In the genomic region with DNA sequence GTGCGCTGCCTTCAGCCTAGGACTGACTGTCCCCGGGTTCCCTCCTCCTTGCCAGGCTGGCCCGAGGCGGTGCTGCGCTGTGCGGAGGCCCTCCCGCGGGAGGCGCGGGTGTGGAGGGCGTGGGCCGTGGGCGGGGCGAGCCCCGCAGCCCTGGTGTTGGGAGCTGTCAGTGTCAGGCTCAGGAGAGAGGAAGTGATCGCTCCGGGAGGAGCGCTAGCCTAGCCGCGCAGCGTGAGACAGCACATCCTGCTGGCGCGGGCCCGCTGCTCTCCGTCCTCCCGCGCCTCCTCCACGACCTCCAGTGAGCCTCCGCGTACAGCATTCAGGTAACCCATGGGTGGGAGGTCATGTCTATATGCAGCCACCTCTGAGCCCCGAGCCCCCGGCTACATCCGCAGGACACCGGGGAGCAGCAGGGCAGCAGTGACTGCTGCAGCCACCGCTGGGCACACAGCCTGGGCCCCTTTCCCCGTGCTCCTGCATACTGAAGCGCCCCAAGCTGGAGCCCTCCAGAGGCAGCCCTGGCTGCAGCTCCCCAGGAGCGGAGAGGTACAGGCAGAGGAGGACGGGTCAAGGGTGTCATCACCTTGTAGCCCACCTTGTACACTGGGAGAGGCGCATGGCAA, we compare ENCODE assay signal across 8 mouse cellular contexts. TPM values are rescaled to one million over a fixed set of nuclear protein-coding genes. Genes with fewer than 3 reads are reported as not detected.
DNase-seq lines count a peak whose midpoint lies in the region; ATAC-seq and TF ChIP-seq lines count a peak whose summit lies in the region.

Gene Dync1i1, plus strand, starts transcription at position 29 of the 626 bp plus-strand sequence.

- WGBS in forebrain, embryonic 13.5 days = 0% methylated on average over 33 of the region's 40 CpGs
- 2% methylated on average over 35 of the region's 40 CpGs for WGBS in heart, postnatal 0 days
- 1% methylated on average over 39 of the region's 40 CpGs for WGBS in liver, postnatal 0 days (ENCODE audit: insufficient replicate concordance)

- H3K4me3 ChIP-seq in ES-Bruce4 (ENCODE audit: low read depth, low read length) = peak within 1 kb of the TSS; percentile 36
- H3K4me3 ChIP-seq in forebrain, embryonic 13.5 days = peak within 1 kb of the TSS; percentile 49
- H3K4me3 ChIP-seq in heart, postnatal 0 days (ENCODE audit: low read depth, low read length) = peak within 1 kb of the TSS; percentile 53
- H3K4me3 ChIP-seq in layer of hippocampus, adult 2 months = peak within 1 kb of the TSS; percentile 67
- peak within 1 kb of the TSS; percentile 19; the same call in 1 of the 2 replicates for H3K4me3 ChIP-seq in liver, postnatal 0 days (ENCODE audit: low read depth, low read length)

- no peak for TF ChIP-seq POLR2A in ES-Bruce4 (IDR thresholded peaks at IDR 0.05; ENCODE audit: insufficient read depth, low read length)

- H3K27ac ChIP-seq in ES-Bruce4 (ENCODE audit: insufficient read depth, low read length) = no peak within 1 kb of the TSS
- no peak within 1 kb of the TSS for H3K27ac ChIP-seq in forebrain, embryonic 13.5 days
- H3K27ac ChIP-seq in heart, postnatal 0 days (ENCODE audit: low read depth) = no peak within 1 kb of the TSS
- peak within 1 kb of the TSS; percentile 97 for H3K27ac ChIP-seq in layer of hippocampus, adult 2 months
- no peak within 1 kb of the TSS for H3K27ac ChIP-seq in liver, postnatal 0 days (ENCODE audit: low read depth)

- H3K27me3 ChIP-seq in ES-Bruce4 (ENCODE audit: control insufficient read depth, insufficient read depth, low read length, poor library complexity, severe bottlenecking) = no peaks in the 10 kb centered on the region
- H3K27me3 ChIP-seq in forebrain, embryonic 13.5 days = no peaks in the 10 kb centered on the region; the same call in 1 of the 2 replicates
- H3K27me3 ChIP-seq in heart, postnatal 0 days (ENCODE audit: control insufficient read depth, insufficient read depth, low read length) = no peaks in the 10 kb centered on the region; the same call in 1 of the 2 replicates
- H3K27me3 ChIP-seq in liver, postnatal 0 days (ENCODE audit: insufficient read depth, low read length) = peaks cover 14% of the 10 kb centered on the region

- TF ChIP-seq EP300 in ES-Bruce4 (IDR thresholded peaks at IDR 0.05; ENCODE audit: insufficient read depth, low read depth, low read length) = no peak
- no peak for TF ChIP-seq EP300 in heart, postnatal 0 days (IDR thresholded peaks at IDR 0.05; ENCODE audit: low read depth)
- TF ChIP-seq EP300 in liver, postnatal 0 days (IDR thresholded peaks at IDR 0.05; ENCODE audit: low read depth) = no peak

- H3K9me3 ChIP-seq in ES-Bruce4 (replicated peaks; ENCODE audit: control insufficient read depth, insufficient read depth, low read length, poor library complexity, severe bottlenecking) = no peaks in the 10 kb centered on the region
- no peaks in the 10 kb centered on the region for H3K9me3 ChIP-seq in forebrain, embryonic 13.5 days (replicated peaks)
- no peaks in the 10 kb centered on the region for H3K9me3 ChIP-seq in heart, postnatal 0 days (replicated peaks; ENCODE audit: control insufficient read depth, low read length)
- H3K9me3 ChIP-seq in liver, postnatal 0 days (ENCODE audit: low read length) = no peaks in the 10 kb centered on the region

- TF ChIP-seq CTCF in ES-Bruce4 (IDR thresholded peaks at IDR 0.05; ENCODE audit: low read depth, low read length) = no peak
- no peak for TF ChIP-seq CTCF in heart, postnatal 0 days (IDR thresholded peaks at IDR 0.05; ENCODE audit: low read depth)
- TF ChIP-seq CTCF in layer of hippocampus, adult 2 months (conservative IDR thresholded peaks at IDR 0.05) = peak; percentile 37
- TF ChIP-seq CTCF in liver, postnatal 0 days (IDR thresholded peaks at IDR 0.05; ENCODE audit: low read depth) = no peak

- DNase-seq in heart, postnatal 0 days (ENCODE audit: low spot score) = peak; percentile 9
- DNase-seq in layer of hippocampus, adult 2 months (ENCODE audit: low spot score in 2 of 2) = peak; percentile 59 to 72
- peak; percentile 16 for DNase-seq in liver, postnatal 0 days
- peak; percentile 3 for DNase-seq in ovary, postnatal 10 days (ENCODE audit: low spot score)
- no peak for DNase-seq in MN1 (ENCODE audit: low spot score)

- H3K4me2 ChIP-seq in forebrain, embryonic 13.5 days = peak within 1 kb of the TSS; percentile 70
- H3K4me2 ChIP-seq in heart, postnatal 0 days (ENCODE audit: low read depth, low read length) = peak within 1 kb of the TSS; percentile 82
- H3K4me2 ChIP-seq in liver, postnatal 0 days (ENCODE audit: low read depth, low read length) = peak within 1 kb of the TSS; percentile 50

- H3K36me3 ChIP-seq in ES-Bruce4 (ENCODE audit: control insufficient read depth, insufficient read depth, low read length, poor library complexity, severe bottlenecking) = no peaks in the 10 kb centered on the region
- H3K36me3 ChIP-seq in forebrain, embryonic 13.5 days (ENCODE audit: poor library complexity, severe bottlenecking) = no peaks in the 10 kb centered on the region
- H3K36me3 ChIP-seq in heart, postnatal 0 days (replicated peaks; ENCODE audit: control insufficient read depth, insufficient read depth, low read length) = no peaks in the 10 kb centered on the region
- H3K36me3 ChIP-seq in liver, postnatal 0 days (replicated peaks; ENCODE audit: insufficient read depth, low read length) = no peaks in the 10 kb centered on the region

- H3K4me1 ChIP-seq in ES-Bruce4 (ENCODE audit: control insufficient read depth, insufficient read depth, low read length) = no peaks in the 10 kb centered on the region
- peaks cover 12% of the 10 kb centered on the region for H3K4me1 ChIP-seq in forebrain, embryonic 13.5 days
- H3K4me1 ChIP-seq in heart, postnatal 0 days (ENCODE audit: control insufficient read depth, insufficient read depth) = 0 out of 2 replicates have a peak, but pooled peaks cover 8% of the 10 kb centered on the region
- H3K4me1 ChIP-seq in liver, postnatal 0 days (ENCODE audit: insufficient read depth) = peaks cover 5% of the 10 kb centered on the region; the same call in 1 of the 2 replicates

- no peak within 1 kb of the TSS for H3K9ac ChIP-seq in ES-Bruce4 (ENCODE audit: low read depth, poor library complexity, severe bottlenecking)
- peak within 1 kb of the TSS; percentile 57 for H3K9ac ChIP-seq in forebrain, embryonic 13.5 days
- H3K9ac ChIP-seq in heart, postnatal 0 days (replicated peaks; ENCODE audit: low read depth, low read length) = peak within 1 kb of the TSS; percentile 45; the same call in 1 of the 2 replicates
- H3K9ac ChIP-seq in liver, postnatal 0 days (replicated peaks) = no peak within 1 kb of the TSS

- ATAC-seq in cerebellum, adult (ENCODE audit: insufficient number of reproducible peaks, low FRiP score, low TSS enrichment) = peak; percentile 92
- peak; percentile 93 for ATAC-seq in forebrain, embryonic 13.5 days
- ATAC-seq in heart, postnatal 0 days (ENCODE audit: insufficient read depth, low read depth) = peak; percentile 58
- ATAC-seq in liver, postnatal 0 days = peak; percentile 31; the same call in 1 of the 2 replicates

RNA-seq across cellular contexts. Expression of gene Dync1i1, which starts in this region (rescaled TPM):
- polyA plus RNA-seq in ES-Bruce4 (2011; ENCODE audit: insufficient read depth, insufficient read length, low read depth, missing spikeins) = 0.25 TPM in 1 of 2 replicates, not detected in the other
- polyA plus RNA-seq in forebrain, embryonic 13.5 days (2015; fragmentation: Nextera tagmentation; extraction: Ambion mirVana) = 17.1 and 18.5 TPM in 2 replicates
- 2.2 TPM in 1 of 2 replicates, not detected in the other for total RNA-seq in heart, postnatal 0 days (2014; rRNA removed; ENCODE audit: low replicate concordance)
- 0.92 and 0.96 TPM in 2 replicates for polyA plus RNA-seq in heart, postnatal 0 days (2015; fragmentation: Nextera tagmentation; extraction: Ambion mirVana)
- total RNA-seq in layer of hippocampus, adult 2 months (2021) = 100 to 1,000 TPM; 138 to 150 TPM
- polyA plus RNA-seq in liver, postnatal 0 days (2015; fragmentation: Nextera tagmentation; extraction: Ambion mirVana) = 0.13 and 0.21 TPM in 2 replicates

Comparison
In these comparisons a context has a peak if more than half of its experiments do, and no peak if none do; other contexts are left out.
1. RNA of gene Dync1i1 (total RNA-seq): 138 to 150 TPM in layer of hippocampus, adult 2 months; 2.2 TPM in heart, postnatal 0 days; every median in the first group is over 10 times any median in the second.
2. Peak in DNase-seq, ATAC-seq, H3K4me3 ChIP-seq and H3K4me2 ChIP-seq in liver, postnatal 0 days; RNA of the gene not detected or under 1 TPM.
3. H3K9ac ChIP-seq: peak in forebrain, embryonic 13.5 days (single experiment) and heart, postnatal 0 days (single experiment); none in ES-Bruce4 (single experiment) and liver, postnatal 0 days (single experiment).
4. ATAC-seq: peak in every context shown above with its lines; median percentile 93 in forebrain, embryonic 13.5 days; 92 in cerebellum, adult; 58 in heart, postnatal 0 days; 31 in liver, postnatal 0 days.
5. Peak in every context shown above with its lines, with median percentiles within 50 percentile points of each other: H3K4me3 ChIP-seq and H3K4me2 ChIP-seq.